ENCODE assay signal across 9 mouse cellular contexts in genomic region chr1:133165111-133165510, GRCm38 (mm10). TPM values are rescaled to one million over a fixed set of nuclear protein-coding genes. Genes with fewer than 3 reads are reported as not detected.
A peak's percentile ranks its signal among the peaks of the same experiment; 100 is the strongest.
DNase-seq lines count a peak whose midpoint lies in the region; ATAC-seq and TF ChIP-seq lines count a peak whose summit lies in the region.
"Had no signal": no experiment of that assay in that cellular context is flagged by ENCODE, and none has a peak within 500 bp of the region (broad histone marks: within the 10 kb centered on the region; RNA-seq: fewer than 3 reads in every experiment).

No protein-coding gene starts in this region.

- peak overlapping the region; percentile 56; the same call in 1 of the 2 replicates for H3K4me3 ChIP-seq in limb, embryonic 12.5 days (replicated peaks)
- H3K4me3 ChIP-seq in limb, embryonic 10.5 days = no peak overlapping the region
- H3K4me3 ChIP-seq in hindbrain, embryonic 15.5 days = no peak overlapping the region
- H3K4me3 ChIP-seq in liver, postnatal 0 days (ENCODE audit: low read depth, low read length) = no peak overlapping the region
- peak overlapping the region; percentile 62 for H3K4me3 ChIP-seq in stomach, postnatal 0 days (ENCODE audit: low read depth, low read length)

- peaks cover 21% of the 10 kb centered on the region for H3K4me1 ChIP-seq in limb, embryonic 12.5 days (replicated peaks)
- H3K4me1 ChIP-seq in limb, embryonic 10.5 days = peaks cover 22% of the 10 kb centered on the region
- peaks cover 21% of the 10 kb centered on the region for H3K4me1 ChIP-seq in hindbrain, embryonic 15.5 days (replicated peaks)
- peaks cover 7% of the 10 kb centered on the region; the same call in 1 of the 2 replicates for H3K4me1 ChIP-seq in liver, postnatal 0 days (ENCODE audit: insufficient read depth)
- H3K4me1 ChIP-seq in stomach, postnatal 0 days (replicated peaks; ENCODE audit: control insufficient read depth, insufficient read depth) = no peaks in the 10 kb centered on the region

- no peaks in the 10 kb centered on the region for H3K36me3 ChIP-seq in limb, embryonic 12.5 days
- no peaks in the 10 kb centered on the region for H3K36me3 ChIP-seq in limb, embryonic 10.5 days
- H3K36me3 ChIP-seq in hindbrain, embryonic 15.5 days = no peaks in the 10 kb centered on the region
- no peaks in the 10 kb centered on the region for H3K36me3 ChIP-seq in liver, postnatal 0 days (replicated peaks; ENCODE audit: insufficient read depth, low read length)
- H3K36me3 ChIP-seq in stomach, postnatal 0 days (ENCODE audit: control insufficient read depth, insufficient read depth, low read length) = no peaks in the 10 kb centered on the region

- TF ChIP-seq CTCF in liver, postnatal 0 days (IDR thresholded peaks at IDR 0.05; ENCODE audit: low read depth) = no peak
- no peak for TF ChIP-seq CTCF in stomach, postnatal 0 days (IDR thresholded peaks at IDR 0.05; ENCODE audit: low read depth)

- peaks cover 86% of the 10 kb centered on the region for H3K27me3 ChIP-seq in limb, embryonic 12.5 days
- peaks cover 96% of the 10 kb centered on the region for H3K27me3 ChIP-seq in limb, embryonic 10.5 days (ENCODE audit: low read depth, poor library complexity, severe bottlenecking)
- peaks cover 36% of the 10 kb centered on the region for H3K27me3 ChIP-seq in hindbrain, embryonic 15.5 days
- peaks cover 59% of the 10 kb centered on the region for H3K27me3 ChIP-seq in liver, postnatal 0 days (ENCODE audit: insufficient read depth, low read length)
- no peaks in the 10 kb centered on the region; the same call in 1 of the 2 replicates for H3K27me3 ChIP-seq in stomach, postnatal 0 days (ENCODE audit: control insufficient read depth, insufficient read depth, low read length)

- no peak for ATAC-seq in limb, embryonic 12.5 days (ENCODE audit: insufficient number of reproducible peaks, insufficient read depth, low FRiP score, low TSS enrichment, low read depth)
- no peak for ATAC-seq in hindbrain, embryonic 15.5 days (ENCODE audit: low FRiP score, low read depth)
- no peak for ATAC-seq in liver, postnatal 0 days
- no peak for ATAC-seq in stomach, postnatal 0 days (ENCODE audit: low FRiP score, low TSS enrichment)
- ATAC-seq: Patski had no signal

- H3K27ac ChIP-seq in limb, embryonic 12.5 days = no peak overlapping the region
- no peak overlapping the region for H3K27ac ChIP-seq in limb, embryonic 10.5 days
- no peak overlapping the region for H3K27ac ChIP-seq in hindbrain, embryonic 15.5 days (replicated peaks)
- H3K27ac ChIP-seq in liver, postnatal 0 days (ENCODE audit: low read depth) = no peak overlapping the region
- peak overlapping the region; percentile 90 for H3K27ac ChIP-seq in stomach, postnatal 0 days (replicated peaks)

- H3K4me2 ChIP-seq in limb, embryonic 12.5 days = no peak overlapping the region
- H3K4me2 ChIP-seq in hindbrain, embryonic 15.5 days = peak overlapping the region; percentile 99
- peak overlapping the region; percentile 80; the same call in 1 of the 2 replicates for H3K4me2 ChIP-seq in liver, postnatal 0 days (ENCODE audit: low read depth, low read length)
- H3K4me2 ChIP-seq in stomach, postnatal 0 days (replicated peaks; ENCODE audit: low read depth) = peak overlapping the region; percentile 95

- intact Hi-C loops in left cerebral cortex, postnatal 4 days (cut with DNase I) = no loop called here

- 28% methylated on average over 11 of the region's 11 CpGs for WGBS in limb, embryonic 12.5 days
- WGBS in limb, embryonic 10.5 days = 29% methylated on average over 11 of the region's 11 CpGs
- 36% methylated on average over 11 of the region's 11 CpGs for WGBS in hindbrain, embryonic 15.5 days
- WGBS in liver, postnatal 0 days (ENCODE audit: insufficient replicate concordance) = 19% methylated on average over 11 of the region's 11 CpGs
- 35% methylated on average over 11 of the region's 11 CpGs for WGBS in stomach, postnatal 0 days

- TF ChIP-seq EP300 in liver, postnatal 0 days (IDR thresholded peaks at IDR 0.05; ENCODE audit: low read depth) = no peak
- TF ChIP-seq EP300 in stomach, postnatal 0 days (optimal IDR thresholded peaks at IDR 0.05) = no peak

- H3K9ac ChIP-seq in limb, embryonic 12.5 days (replicated peaks) = no peak overlapping the region
- H3K9ac ChIP-seq in hindbrain, embryonic 15.5 days = no peak overlapping the region
- H3K9ac ChIP-seq in liver, postnatal 0 days (replicated peaks) = no peak overlapping the region
- no peak overlapping the region for H3K9ac ChIP-seq in stomach, postnatal 0 days (ENCODE audit: low read length)

- no peaks in the 10 kb centered on the region for H3K9me3 ChIP-seq in limb, embryonic 12.5 days
- no peaks in the 10 kb centered on the region for H3K9me3 ChIP-seq in limb, embryonic 10.5 days (replicated peaks)
- H3K9me3 ChIP-seq in hindbrain, embryonic 15.5 days = no peaks in the 10 kb centered on the region
- H3K9me3 ChIP-seq in liver, postnatal 0 days (ENCODE audit: low read length) = no peaks in the 10 kb centered on the region
- H3K9me3 ChIP-seq in stomach, postnatal 0 days (ENCODE audit: control insufficient read depth, low read length) = no peaks in the 10 kb centered on the region

- no peak for DNase-seq in limb, embryonic 10.5 days (ENCODE audit: low spot score)
- DNase-seq in liver, postnatal 0 days = no peak
- DNase-seq in stomach, postnatal 0 days (ENCODE audit: low spot score) = no peak
- no peak for DNase-seq in frontal cortex, postnatal 14 days (ENCODE audit: low spot score in 2 of 2)
- no peak for DNase-seq in left cerebral cortex, postnatal 4 days
- DNase-seq: cerebellum, postnatal 25 days had no signal

RNA-seq across cellular contexts. Expression of gene Plekha6, which starts 1.1 kb away (rescaled TPM):
- 1.6 and 2.5 TPM in 2 replicates for polyA plus RNA-seq in limb, embryonic 12.5 days (2016; fragmentation: Nextera tagmentation; extraction: Ambion mirVana)
- polyA plus RNA-seq in limb, embryonic 10.5 days (2016; fragmentation: Nextera tagmentation; extraction: Ambion mirVana) = 1.4 and 2.3 TPM in 2 replicates
- polyA plus RNA-seq in hindbrain, embryonic 15.5 days (2015; fragmentation: Nextera tagmentation; extraction: Ambion mirVana) = 17.2 and 19.9 TPM in 2 replicates
- polyA plus RNA-seq in liver, postnatal 0 days (2015; fragmentation: Nextera tagmentation; extraction: Ambion mirVana) = 3.8 and 4.0 TPM in 2 replicates
- polyA plus RNA-seq in stomach, postnatal 0 days (2015; fragmentation: Nextera tagmentation; extraction: Ambion mirVana) = 11.1 and 12.1 TPM in 2 replicates
- 10 to 100 TPM; 61.7 to 63.2 TPM for total RNA-seq in left cerebral cortex, postnatal 4 days (2021)

RNA-seq across cellular contexts. Expression of gene Ppp1r15b, which starts 34.2 kb away (rescaled TPM):
- polyA plus RNA-seq in limb, embryonic 12.5 days (2016; fragmentation: Nextera tagmentation; extraction: Ambion mirVana) = 41.9 and 46.9 TPM in 2 replicates
- polyA plus RNA-seq in limb, embryonic 10.5 days (2016; fragmentation: Nextera tagmentation; extraction: Ambion mirVana) = 52.3 and 52.7 TPM in 2 replicates
- 26.7 and 28.0 TPM in 2 replicates for polyA plus RNA-seq in hindbrain, embryonic 15.5 days (2015; fragmentation: Nextera tagmentation; extraction: Ambion mirVana)
- polyA plus RNA-seq in liver, postnatal 0 days (2015; fragmentation: Nextera tagmentation; extraction: Ambion mirVana) = 24.3 and 27.0 TPM in 2 replicates
- polyA plus RNA-seq in stomach, postnatal 0 days (2015; fragmentation: Nextera tagmentation; extraction: Ambion mirVana) = 20.7 and 22.3 TPM in 2 replicates
- 10 to 100 TPM; 44.0 to 45.4 TPM for total RNA-seq in left cerebral cortex, postnatal 4 days (2021)

Comparison
In these comparisons a context has a peak if more than half of its experiments do, and no peak if none do; other contexts are left out.
1. H3K4me3 ChIP-seq: peak in limb, embryonic 12.5 days (single experiment) and stomach, postnatal 0 days (single experiment); none in limb, embryonic 10.5 days (single experiment), hindbrain, embryonic 15.5 days (single experiment) and liver, postnatal 0 days (single experiment).